Mouse (Mus musculus): ENCODE results near the gene Wnt5a.

Wnt5a gene

GRCm38 (mm10) chr14:28504101-28505050 lies at the start of gene Wnt5a:
Gene Wnt5a (plus strand): TSS chr14:28504750.
- peak; percentile 59 for DNase-seq (ENCODE audit: low spot score)

- DNase-seq (ENCODE audit: low spot score), result peak; percentile 39
Measured at GRCm38 (mm10) chr14:28456372-28457076, 48.0 kb upstream of the Wnt5a start.

- no peak for DNase-seq (ENCODE audit: low spot score)
Measured at GRCm38 (mm10) chr14:28457428-28457827, 47.1 kb upstream of the Wnt5a start.

GRCm38 (mm10) chr14:28467956-28468355 lies 36.6 kb upstream of the Wnt5a start:
- no peak for DNase-seq (ENCODE audit: low spot score)

- no peak for DNase-seq (ENCODE audit: low spot score)
Measured at GRCm38 (mm10) chr14:28469696-28470095, 34.9 kb upstream of the Wnt5a start.

- no peak for DNase-seq (ENCODE audit: low spot score)
Measured at GRCm38 (mm10) chr14:28470212-28470611, 34.3 kb upstream of the Wnt5a start.

- no peak for DNase-seq (ENCODE audit: low spot score)
Measured at GRCm38 (mm10) chr14:28475012-28475411, 29.5 kb upstream of the Wnt5a start.

- no peak for DNase-seq (ENCODE audit: low spot score)
Measured at GRCm38 (mm10) chr14:28475421-28475820, 29.1 kb upstream of the Wnt5a start.

GRCm38 (mm10) chr14:28476746-28477145 lies 27.8 kb upstream of the Wnt5a start:
- no peak for DNase-seq (ENCODE audit: low spot score)

GRCm38 (mm10) chr14:28480866-28481265 lies 23.7 kb upstream of the Wnt5a start:
- no peak for DNase-seq (ENCODE audit: low spot score)

- no peak for DNase-seq (ENCODE audit: low spot score)
Measured at GRCm38 (mm10) chr14:28493806-28494205, 10.7 kb upstream of the Wnt5a start.

GRCm38 (mm10) chr14:28494273-28494672 lies 10.3 kb upstream of the Wnt5a start:
- DNase-seq (ENCODE audit: low spot score), result no peak

GRCm38 (mm10) chr14:28501216-28501878 lies 3.2 kb upstream of the Wnt5a start:
- no peak for DNase-seq (ENCODE audit: low spot score)

GRCm38 (mm10) chr14:28503276-28503675 lies 1.3 kb upstream of the Wnt5a start:
- DNase-seq (ENCODE audit: low spot score), result no peak

- peak; percentile 45 for DNase-seq (ENCODE audit: low spot score)
Measured at GRCm38 (mm10) chr14:28505051-28505585, 568 bp downstream of the Wnt5a start.

GRCm38 (mm10) chr14:28505586-28506375 lies 1.2 kb downstream of the Wnt5a start:
- DNase-seq (ENCODE audit: low spot score), result peak; percentile 45

GRCm38 (mm10) chr14:28506376-28506831 lies 1.9 kb downstream of the Wnt5a start:
- peak; percentile 65 for DNase-seq (ENCODE audit: low spot score)

- no peak for DNase-seq (ENCODE audit: low spot score)
Measured at GRCm38 (mm10) chr14:28507011-28507410, 2.5 kb downstream of the Wnt5a start.

- DNase-seq (ENCODE audit: low spot score), result peak; percentile 76
Measured at GRCm38 (mm10) chr14:28507471-28507870, 2.9 kb downstream of the Wnt5a start.

- DNase-seq (ENCODE audit: low spot score), result no peak
Measured at GRCm38 (mm10) chr14:28508288-28509258, 4.0 kb downstream of the Wnt5a start.
